Mouse (Mus musculus) liver, embryonic 14.5 days (tissue): Measurements from ENCODE around the gene Zc3h4. TPM values are rescaled to one million over a fixed set of nuclear protein-coding genes. Genes with fewer than 3 reads are reported as not detected.

Experiments
- ATAC-seq: fragments of 200-750 bp; cut with Nextera tagmentation; 2 replicates; pipeline ENCODE4 v1.8.0; 2017; ENCODE audit warnings: moderate number of reproducible peaks, mild to moderate bottlenecking, moderate library complexity; ENCODE audit not compliant: insufficient read depth
- DNase-seq, 3 experiments: peaks; one replicate each; pipeline ENCODE4 v3.0.0-alpha.2; 2012 to 2013; ENCODE audit warnings: low read depth in 3 of 3, low spot score in 3 of 3
- H3K27ac ChIP-seq: fragments of 300-500 bp; sonication (generic); 2 replicates; pipeline ENCODE4 v1.5.1; 2014; ENCODE audit warnings: moderate library complexity, mild to moderate bottlenecking, control low read depth, inconsistent platforms
- H3K27me3 ChIP-seq: fragments of 300-500 bp; sonication (generic); 2 replicates; pipeline ENCODE4 v1.6.1; 2014; ENCODE audit warnings: mild to moderate bottlenecking, low read length, moderate library complexity; ENCODE audit not compliant: control insufficient read depth, insufficient read depth
- H3K36me3 ChIP-seq: fragments of 300-500 bp; sonication (generic); replicated peaks from 2 replicates; pipeline ENCODE4 v1.6.1; 2014; ENCODE audit warnings: low read depth; ENCODE audit not compliant: control insufficient read depth, insufficient read depth
- H3K4me1 ChIP-seq, 2 experiments: fragments of 200-500 bp in 1 of 2; fragments of 300-500 bp in 1 of 2; sonication (generic) in 1 of 2; replicated peaks; 2 replicates each; pipeline ENCODE4 v1.6.1; 2012 to 2014; ENCODE audit warnings: antibody characterized with exemption in 1 of 2, inconsistent platforms in 1 of 2, low read length in 1 of 2; ENCODE audit not compliant: control insufficient read depth in 2 of 2, insufficient read depth in 2 of 2
- H3K4me2 ChIP-seq: fragments of 300-500 bp; sonication (generic); 2 replicates; pipeline ENCODE4 v1.6.1; 2014; ENCODE audit warnings: low read depth, mild to moderate bottlenecking, control low read depth, moderate library complexity
- H3K4me3 ChIP-seq, 2 experiments: fragments of 200-500 bp in 1 of 2; fragments of 300-500 bp in 1 of 2; sonication (generic) in 1 of 2; 2 replicates each; pipeline ENCODE4 v1.5.1; 2012 to 2014; ENCODE audit warnings: low read depth in 2 of 2, low read length in 2 of 2, mild to moderate bottlenecking in 2 of 2, control low read depth in 1 of 2, inconsistent platforms in 1 of 2, moderate library complexity in 1 of 2; ENCODE audit not compliant: insufficient read depth in 1 of 2
- H3K9ac ChIP-seq: fragments of 300-500 bp; sonication (generic); replicated peaks from 2 replicates; pipeline ENCODE4 v1.6.1; 2014; ENCODE audit warnings: mild to moderate bottlenecking, control low read depth, moderate library complexity
- H3K9me3 ChIP-seq: fragments of 300-500 bp; sonication (generic); 2 replicates; pipeline ENCODE4 v1.6.1; 2016; ENCODE audit warnings: low read length, mixed read lengths; ENCODE audit not compliant: control insufficient read depth
- CTCF ChIP-seq: IDR thresholded peaks from 2 replicates; pipeline ENCODE4 v1.5.1; 2016; ENCODE audit warnings: antibody characterized with exemption, low read depth, control low read depth
- EP300 ChIP-seq: IDR thresholded peaks from 2 replicates; pipeline ENCODE4 v1.6.1; 2016; ENCODE audit warnings: antibody characterized with exemption, low read depth
- WGBS: fragments of 180-500 bp; shearing (Covaris S2); extraction: QIAGEN DNeasy Blood & Tissue Kit; methylation state at CpG from one replicate; pipeline ENCODE4 v1.1.7; 2014; ENCODE audit not compliant: insufficient replicate concordance; 5-methylcytosine and 5-hydroxymethylcytosine counted together
- polyA plus RNA-seq, 2 experiments: library from polyadenylated mRNA; depleted of rRNA in 1 of 2; stranded (reverse) in 1 of 2; unstranded in 1 of 2; fragments of >200 nt; fragmentation: Nextera tagmentation in 1 of 2; extraction: Ambion mirVana in 1 of 2; gene quantifications; 2 replicates each; pipeline versions ENCODE4 v1.2.1 to v1.2.3; 2012 to 2014

The Zc3h4 gene
- polyA plus RNA-seq, 2 experiments = 6.0 to 15.2 TPM

DNA sequence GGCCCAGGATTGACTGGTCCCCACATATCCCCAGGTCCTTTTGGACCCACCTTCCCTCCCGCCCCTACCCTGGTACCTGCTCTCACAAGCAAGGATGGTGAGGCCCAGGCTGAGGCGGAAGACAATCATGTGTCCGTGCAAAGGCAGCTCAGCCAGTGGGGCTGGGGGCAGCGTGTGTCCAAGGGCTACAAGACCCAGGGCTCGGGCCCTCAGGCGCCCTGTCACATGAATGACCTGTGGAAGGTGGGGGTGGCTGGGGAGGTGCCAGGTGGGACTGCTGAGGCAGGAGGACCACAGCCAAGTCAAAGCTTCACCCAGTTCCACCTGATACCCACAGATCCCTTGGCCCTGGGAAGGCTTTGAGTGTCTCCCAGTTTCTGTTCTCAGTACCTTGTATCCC lies 61.0 kb downstream of the Zc3h4 start:
- DNase-seq (no peak), ATAC-seq (no peak)
- Histone ChIP-seq H3K4me3 (no peak overlapping the region), H3K9ac (no peak overlapping the region), H3K36me3 (no peaks in the 10 kb centered on the region), H3K4me1 (no peaks in the 10 kb centered on the region), H3K27me3 (no peaks in the 10 kb centered on the region), H3K4me2 (no peak overlapping the region), H3K9me3 (no peaks in the 10 kb centered on the region), H3K27ac (no peak overlapping the region)
- WGBS = 64% methylated on average over 6 of the region's 6 CpGs
- TF ChIP-seq CTCF (no peak), EP300 (no peak)

- Histone ChIP-seq H3K4me2 (no peak overlapping the region), H3K36me3 (no peaks in the 10 kb centered on the region), H3K4me1 (no peaks in the 10 kb centered on the region), H3K4me3 (no peak overlapping the region), H3K27me3 (no peaks in the 10 kb centered on the region), H3K9ac (no peak overlapping the region), H3K9me3 (no peaks in the 10 kb centered on the region), H3K27ac (no peak overlapping the region)
- TF ChIP-seq CTCF (peak; percentile 99), EP300 (no peak)
- under 1% methylated on average over 14 of the region's 14 CpGs for WGBS
- ATAC-seq (no peak), DNase-seq (peak; percentile 40 to 49 (median 45))
Measured at GRCm38 (mm10) chr7:16463214-16463613, 62.5 kb downstream of the Zc3h4 start.

GRCm38 (mm10) chr7:16465160-16465559 lies 64.5 kb downstream of the Zc3h4 start:
- no peaks in the 10 kb centered on the region for H3K36me3 ChIP-seq

GRCm38 (mm10) chr7:16465568-16465967 lies 64.9 kb downstream of the Zc3h4 start:
- 80% methylated on average over 5 of the region's 5 CpGs for WGBS
- no peaks in the 10 kb centered on the region for H3K4me1 ChIP-seq
- no peak overlapping the region for H3K27ac ChIP-seq
- TF ChIP-seq EP300 (no peak), CTCF (no peak)
- DNase-seq = no peak
- no peak overlapping the region for H3K9ac ChIP-seq
- H3K4me2 ChIP-seq = no peak overlapping the region
- no peaks in the 10 kb centered on the region for H3K36me3 ChIP-seq
- ATAC-seq = no peak
- no peaks in the 10 kb centered on the region for H3K9me3 ChIP-seq
- no peak overlapping the region for H3K4me3 ChIP-seq
- H3K27me3 ChIP-seq = no peaks in the 10 kb centered on the region

More at GRCm38 (mm10) chr7:16465160-16465559, 64.5 kb downstream of the Zc3h4 start:
- DNase-seq (peak in 2 of 3 experiments; percentile 40 to 51), ATAC-seq (peak; percentile 39; the same call in 1 of the 2 replicates)
- Histone ChIP-seq H3K4me1 (no peaks in the 10 kb centered on the region), H3K9me3 (no peaks in the 10 kb centered on the region), H3K4me2 (no peak overlapping the region), H3K9ac (no peak overlapping the region), H3K27me3 (no peaks in the 10 kb centered on the region), H3K27ac (no peak overlapping the region), H3K4me3 (no peak overlapping the region)
- 6% methylated on average over 8 of the region's 8 CpGs for WGBS
- TF ChIP-seq EP300 = no peak
- TF ChIP-seq CTCF = peak; percentile 98

- TF ChIP-seq CTCF (peak; percentile 82), EP300 (no peak)
- Histone ChIP-seq H3K4me2 (no peak overlapping the region), H3K27ac (no peak overlapping the region), H3K27me3 (peaks cover under 1% of the 10 kb centered on the region; the same call in 1 of the 2 replicates), H3K4me1 (no peaks in the 10 kb centered on the region), H3K4me3 (no peak overlapping the region), H3K9ac (no peak overlapping the region), H3K9me3 (no peaks in the 10 kb centered on the region), H3K36me3 (no peaks in the 10 kb centered on the region)
- ATAC-seq (no peak), DNase-seq (peak; percentile 33 to 42 (median 38))
- WGBS = 44% methylated on average over 4 of the region's 4 CpGs
Measured at GRCm38 (mm10) chr7:16466565-16466964, 65.9 kb downstream of the Zc3h4 start.
